Mouse (Mus musculus) liver, embryonic 11.5 days (tissue): ENCODE data around the gene Slf2. TPM values are rescaled to one million over a fixed set of nuclear protein-coding genes. Genes with fewer than 3 reads are reported as not detected.
A peak's percentile ranks its signal among the peaks of the same experiment; 100 is the strongest.

Experiments
- ATAC-seq: fragments of 200-750 bp; cut with Nextera tagmentation; replicated peaks from 2 replicates; pipeline ENCODE4 v1.8.0; 2017; ENCODE audit warnings: moderate number of reproducible peaks, mild to moderate bottlenecking, moderate TSS enrichment, moderate library complexity; ENCODE audit not compliant: low FRiP score
- DNase-seq: peaks from one replicate; pipeline ENCODE4 v3.0.0-alpha.2; 2017; ENCODE audit warnings: low spot score
- H3K27ac ChIP-seq: fragments of 300-500 bp; sonication (generic); 2 replicates; pipeline ENCODE4 v1.5.1; 2014; ENCODE audit warnings: mild to moderate bottlenecking, low read depth, low read length, control low read depth
- H3K27me3 ChIP-seq: fragments of 300-500 bp; sonication (generic); replicated peaks from 2 replicates; pipeline ENCODE4 v1.6.1; 2014; ENCODE audit warnings: low read length, mixed read lengths; ENCODE audit not compliant: control insufficient read depth, insufficient read depth
- H3K36me3 ChIP-seq: fragments of 300-500 bp; sonication (generic); 2 replicates; pipeline ENCODE4 v1.6.1; 2014; ENCODE audit warnings: mild to moderate bottlenecking, low read length, moderate library complexity, mixed read lengths; ENCODE audit not compliant: control insufficient read depth, insufficient read depth
- H3K4me1 ChIP-seq: fragments of 300-500 bp; sonication (generic); replicated peaks from 2 replicates; pipeline ENCODE4 v1.6.1; 2014; ENCODE audit warnings: low read length, mixed read lengths; ENCODE audit not compliant: control insufficient read depth, insufficient read depth
- H3K4me2 ChIP-seq: fragments of 300-500 bp; sonication (generic); 2 replicates; pipeline ENCODE4 v1.6.1; 2014; ENCODE audit warnings: mild to moderate bottlenecking, control low read depth, moderate library complexity
- H3K4me3 ChIP-seq: fragments of 300-500 bp; sonication (generic); 2 replicates; pipeline ENCODE4 v1.5.1; 2014; ENCODE audit warnings: low read depth, low read length, control low read depth
- H3K9ac ChIP-seq: fragments of 300-500 bp; sonication (generic); 2 replicates; pipeline ENCODE4 v1.6.1; 2014; ENCODE audit warnings: low read depth, low read length, control low read depth
- H3K9me3 ChIP-seq: fragments of 300-500 bp; sonication (generic); 2 replicates; pipeline ENCODE4 v1.6.1; 2016; ENCODE audit warnings: low read length, inconsistent platforms, mixed read lengths; ENCODE audit not compliant: control insufficient read depth
- WGBS: fragments of 180-500 bp; shearing (Covaris S2); extraction: QIAGEN DNeasy Blood & Tissue Kit; methylation state at CpG from one replicate; pipeline ENCODE4 v1.1.7; 2014; 5-methylcytosine and 5-hydroxymethylcytosine counted together
- polyA plus RNA-seq: library from polyadenylated mRNA; unstranded; fragments of >200 nt; fragmentation: Nextera tagmentation; extraction: Ambion mirVana; gene quantifications from 2 replicates; pipeline ENCODE4 v1.2.1, GENCODE M21; 2014

Slf2 gene
- polyA plus RNA-seq, 1 experiment from 2014 or later, result 49.8 TPM

GRCm38 (mm10) chr19:44921466-44922139 lies 9.3 kb upstream of the Slf2 start:
- Histone ChIP-seq H3K36me3 (no peaks in the 10 kb centered on the region), H3K4me2 (no peak overlapping the region), H3K9ac (no peak overlapping the region), H3K27me3 (no peaks in the 10 kb centered on the region), H3K4me3 (no peak overlapping the region), H3K4me1 (no peaks in the 10 kb centered on the region), H3K27ac (no peak overlapping the region), H3K9me3 (no peaks in the 10 kb centered on the region)
- ATAC-seq (no peak), DNase-seq (no peak)
- 62% methylated on average over 1 of the region's 1 CpGs for WGBS

GRCm38 (mm10) chr19:44922521-44922920 lies 8.4 kb upstream of the Slf2 start:
- no peak overlapping the region for H3K4me2 ChIP-seq
- ATAC-seq, result no peak
- no peaks in the 10 kb centered on the region for H3K27me3 ChIP-seq
- 78% methylated on average over 2 of the region's 2 CpGs for whole genome bisulfite sequencing
- no peaks in the 10 kb centered on the region for H3K9me3 ChIP-seq
- no peak overlapping the region for H3K9ac ChIP-seq
- H3K36me3 ChIP-seq, result no peaks in the 10 kb centered on the region
- H3K4me3 ChIP-seq, result no peak overlapping the region
- H3K4me1 ChIP-seq, result no peaks in the 10 kb centered on the region; the same call in 1 of the 2 replicates
- DNase-seq, result no peak
- no peak overlapping the region for H3K27ac ChIP-seq

GRCm38 (mm10) chr19:44924699-44925098 lies 6.3 kb upstream of the Slf2 start:
- H3K9me3 ChIP-seq, result no peaks in the 10 kb centered on the region
- DNase-seq, result no peak
- WGBS, result 59% methylated on average over 5 of the region's 5 CpGs
- no peak overlapping the region for H3K27ac ChIP-seq
- H3K9ac ChIP-seq, result no peak overlapping the region
- no peaks in the 10 kb centered on the region for H3K27me3 ChIP-seq
- H3K36me3 ChIP-seq, result no peaks in the 10 kb centered on the region
- ATAC-seq, result no peak
- H3K4me2 ChIP-seq, result no peak overlapping the region
- peaks cover 11% of the 10 kb centered on the region for H3K4me1 ChIP-seq
- no peak overlapping the region for H3K4me3 ChIP-seq

- DNase-seq (no peak), ATAC-seq (no peak)
- Histone ChIP-seq H3K4me1 (peaks cover 14% of the 10 kb centered on the region), H3K27ac (no peak overlapping the region), H3K4me2 (no peak overlapping the region), H3K36me3 (no peaks in the 10 kb centered on the region), H3K9ac (no peak overlapping the region), H3K27me3 (no peaks in the 10 kb centered on the region), H3K9me3 (no peaks in the 10 kb centered on the region), H3K4me3 (no peak overlapping the region)
- WGBS, result 63% methylated on average over 6 of the region's 6 CpGs
Measured at GRCm38 (mm10) chr19:44926781-44927180, 4.2 kb upstream of the Slf2 start.

- Histone ChIP-seq H3K9ac (no peak overlapping the region), H3K4me2 (no peak overlapping the region), H3K4me1 (peaks cover 17% of the 10 kb centered on the region), H3K36me3 (no peaks in the 10 kb centered on the region), H3K27me3 (no peaks in the 10 kb centered on the region), H3K9me3 (no peaks in the 10 kb centered on the region), H3K27ac (no peak overlapping the region), H3K4me3 (no peak overlapping the region)
- DNase-seq (no peak), ATAC-seq (no peak)
- 38% methylated on average over 1 of the region's 1 CpGs for WGBS
Measured at GRCm38 (mm10) chr19:44927250-44927649, 3.7 kb upstream of the Slf2 start.

GRCm38 (mm10) chr19:44928185-44928584 lies 2.8 kb upstream of the Slf2 start:
- Histone ChIP-seq H3K36me3 (peaks cover 2% of the 10 kb centered on the region; the same call in 1 of the 2 replicates), H3K9ac (no peak overlapping the region), H3K9me3 (no peaks in the 10 kb centered on the region), H3K27ac (no peak overlapping the region), H3K4me3 (no peak overlapping the region), H3K4me1 (peaks cover 25% of the 10 kb centered on the region), H3K4me2 (peak overlapping the region; percentile 3; the same call in 1 of the 2 replicates), H3K27me3 (no peaks in the 10 kb centered on the region)
- DNase-seq (no peak), ATAC-seq (no peak)
- WGBS, result 42% methylated on average over 8 of the region's 8 CpGs

GRCm38 (mm10) chr19:44929251-44929650 lies 1.7 kb upstream of the Slf2 start:
- no peak overlapping the region for H3K27ac ChIP-seq
- no peaks in the 10 kb centered on the region for H3K9me3 ChIP-seq
- H3K4me1 ChIP-seq, result peaks cover 25% of the 10 kb centered on the region
- H3K9ac ChIP-seq, result no peak overlapping the region
- no peak for DNase-seq
- no peak overlapping the region for H3K4me2 ChIP-seq
- no peak for ATAC-seq
- H3K27me3 ChIP-seq, result no peaks in the 10 kb centered on the region
- WGBS, result 39% methylated on average over 3 of the region's 3 CpGs
- peaks cover 2% of the 10 kb centered on the region; the same call in 1 of the 2 replicates for H3K36me3 ChIP-seq
- H3K4me3 ChIP-seq, result no peak overlapping the region

- no peak for ATAC-seq
- Histone ChIP-seq H3K9ac (no peak overlapping the region), H3K4me2 (peak overlapping the region; percentile 85; the same call in 1 of the 2 replicates), H3K9me3 (no peaks in the 10 kb centered on the region), H3K4me1 (peaks cover 25% of the 10 kb centered on the region), H3K36me3 (peaks cover 2% of the 10 kb centered on the region; the same call in 1 of the 2 replicates), H3K27me3 (no peaks in the 10 kb centered on the region), H3K27ac (no peak overlapping the region), H3K4me3 (no peak overlapping the region)
- DNase-seq, result no peak
- WGBS, result 64% methylated on average over 10 of the region's 10 CpGs
Measured at GRCm38 (mm10) chr19:44929663-44930062, 1.3 kb upstream of the Slf2 start.

- Histone ChIP-seq H3K9me3 (no peaks in the 10 kb centered on the region), H3K9ac (peak overlapping the region; percentile 66), H3K36me3 (peaks cover 5% of the 10 kb centered on the region), H3K4me1 (peaks cover 25% of the 10 kb centered on the region), H3K4me3 (peak overlapping the region; percentile 80), H3K4me2 (peak overlapping the region; percentile 85), H3K27me3 (no peaks in the 10 kb centered on the region), H3K27ac (peak overlapping the region; percentile 17; the same call in 1 of the 2 replicates)
- 30% methylated on average over 2 of the region's 2 CpGs for WGBS
- DNase-seq, result no peak
- ATAC-seq, result no peak
Measured at GRCm38 (mm10) chr19:44930122-44930521, 829 bp upstream of the Slf2 start.
